In genomic region chr10:42879682-42880081, GRCm38 (mm10) we compare ENCODE assay signal across 26 mouse cellular contexts. TPM values are rescaled to one million over a fixed set of nuclear protein-coding genes. Genes with fewer than 3 reads are reported as not detected.
DNase-seq lines count a peak whose midpoint lies in the region; ATAC-seq and TF ChIP-seq lines count a peak whose summit lies in the region.
"Had no signal": no experiment of that assay in that cellular context is flagged by ENCODE, and none has a peak within 500 bp of the region (broad histone marks: within the 10 kb centered on the region; RNA-seq: fewer than 3 reads in every experiment).

No protein-coding gene starts in this region.

- H3K9me3 ChIP-seq in kidney, embryonic 15.5 days (replicated peaks), result no peaks in the 10 kb centered on the region
- H3K9me3 ChIP-seq in midbrain, embryonic 11.5 days (ENCODE audit: control insufficient read depth, low read length), result no peaks in the 10 kb centered on the region
- no peaks in the 10 kb centered on the region for H3K9me3 ChIP-seq in midbrain, embryonic 10.5 days (replicated peaks)
- no peaks in the 10 kb centered on the region for H3K9me3 ChIP-seq in stomach, embryonic 14.5 days (ENCODE audit: control insufficient read depth, low read depth, low read length)
- no peaks in the 10 kb centered on the region for H3K9me3 ChIP-seq in stomach, postnatal 0 days (ENCODE audit: control insufficient read depth, low read length)
- H3K9me3 ChIP-seq: embryonic facial prominence, embryonic 12.5 days; embryonic facial prominence, embryonic 15.5 days; heart, embryonic 12.5 days; heart, embryonic 15.5 days had no signal

- H3K27ac ChIP-seq in kidney, embryonic 15.5 days, result peak overlapping the region; percentile 56
- H3K27ac ChIP-seq in midbrain, embryonic 11.5 days (ENCODE audit: low read depth, low read length), result no peak overlapping the region
- H3K27ac ChIP-seq in midbrain, embryonic 10.5 days (replicated peaks), result no peak overlapping the region; the same call in 1 of the 2 replicates
- 0 out of 2 replicates have a peak overlapping the region, but pooled peaks have one; percentile 39 for H3K27ac ChIP-seq in stomach, embryonic 14.5 days (ENCODE audit: low read length)
- H3K27ac ChIP-seq in stomach, postnatal 0 days (replicated peaks), result peak overlapping the region; percentile 24; the same call in 1 of the 2 replicates
- H3K27ac ChIP-seq: embryonic facial prominence, embryonic 12.5 days; embryonic facial prominence, embryonic 15.5 days; gastrocnemius, adult 2 months; heart, embryonic 15.5 days had no signal

- no peak for DNase-seq in kidney, adult 11 months
- DNase-seq in midbrain, embryonic 11.5 days (ENCODE audit: low spot score, missing footprints), result peak; percentile 10
- DNase-seq in midbrain, embryonic 10.5 days (ENCODE audit: low spot score), result no peak
- DNase-seq in stomach, postnatal 0 days (ENCODE audit: low spot score), result no peak
- no peak for DNase-seq in layer of hippocampus, adult 8-10 months (ENCODE audit: low spot score in 2 of 2)
- DNase-seq in right cerebral cortex, postnatal 36 days (ENCODE audit: low spot score in 2 of 2), result no peak
- DNase-seq: adrenal gland, adult 2 months; adrenal gland, postnatal 14 days; cerebellum, adult 11 months; cerebellum, adult 2 months; cerebellum, adult 9-11 months; cerebellum, postnatal 25 days; forebrain, postnatal 0 days; gastrocnemius, adult 2 months; gastrocnemius, postnatal 14 days; heart, adult 18-20 months; heart, postnatal 10 days; heart, postnatal 36 days had no signal

- no peak overlapping the region for H3K9ac ChIP-seq in kidney, embryonic 15.5 days
- H3K9ac ChIP-seq in midbrain, embryonic 11.5 days (ENCODE audit: low read length), result no peak overlapping the region
- no peak overlapping the region for H3K9ac ChIP-seq in stomach, embryonic 14.5 days (replicated peaks; ENCODE audit: low read depth, low read length)
- H3K9ac ChIP-seq in stomach, postnatal 0 days (ENCODE audit: low read length), result no peak overlapping the region
- H3K9ac ChIP-seq: embryonic facial prominence, embryonic 12.5 days; embryonic facial prominence, embryonic 15.5 days; forebrain, postnatal 0 days; heart, embryonic 12.5 days; heart, embryonic 15.5 days had no signal

- no peak overlapping the region for H3K4me3 ChIP-seq in kidney, embryonic 15.5 days (replicated peaks)
- H3K4me3 ChIP-seq in midbrain, embryonic 11.5 days (ENCODE audit: low read depth, low read length), result no peak overlapping the region
- no peak overlapping the region for H3K4me3 ChIP-seq in midbrain, embryonic 10.5 days
- no peak overlapping the region for H3K4me3 ChIP-seq in stomach, embryonic 14.5 days (ENCODE audit: low read depth, low read length)
- no peak overlapping the region for H3K4me3 ChIP-seq in stomach, postnatal 0 days (ENCODE audit: low read depth, low read length)
- H3K4me3 ChIP-seq: embryonic facial prominence, embryonic 12.5 days; embryonic facial prominence, embryonic 15.5 days; gastrocnemius, adult 2 months; heart, embryonic 12.5 days; heart, embryonic 15.5 days had no signal

- H3K27me3 ChIP-seq in kidney, embryonic 15.5 days, result 0 out of 2 replicates have a peak, but pooled peaks cover 3% of the 10 kb centered on the region
- no peaks in the 10 kb centered on the region for H3K27me3 ChIP-seq in midbrain, embryonic 11.5 days (ENCODE audit: control insufficient read depth, insufficient read depth, low read length)
- no peaks in the 10 kb centered on the region for H3K27me3 ChIP-seq in midbrain, embryonic 10.5 days (ENCODE audit: low read depth, poor library complexity, severe bottlenecking)
- no peaks in the 10 kb centered on the region for H3K27me3 ChIP-seq in stomach, embryonic 14.5 days (ENCODE audit: control insufficient read depth, insufficient read depth, low read length)
- no peaks in the 10 kb centered on the region for H3K27me3 ChIP-seq in stomach, postnatal 0 days (ENCODE audit: control insufficient read depth, insufficient read depth, low read length)
- H3K27me3 ChIP-seq: embryonic facial prominence, embryonic 12.5 days; embryonic facial prominence, embryonic 15.5 days; heart, embryonic 12.5 days; heart, embryonic 15.5 days had no signal

- no peak for ATAC-seq in kidney, embryonic 15.5 days (replicated peaks; ENCODE audit: low FRiP score)
- ATAC-seq in midbrain, embryonic 11.5 days (ENCODE audit: low FRiP score), result no peak
- no peak; the same call in 1 of the 2 replicates for ATAC-seq in stomach, embryonic 14.5 days (ENCODE audit: insufficient number of reproducible peaks, insufficient read depth, low FRiP score, low read depth)
- ATAC-seq in stomach, postnatal 0 days (ENCODE audit: low FRiP score, low TSS enrichment), result no peak; the same call in 1 of the 2 replicates
- ATAC-seq: CD4-positive, CD25-positive, alpha-beta regulatory T cell, adult 4 months; forebrain, embryonic 14.5 days had no signal

- WGBS in kidney, embryonic 15.5 days, result 74% methylated on average over 5 of the region's 5 CpGs
- 81% methylated on average over 5 of the region's 5 CpGs for WGBS in midbrain, embryonic 11.5 days
- 89% methylated on average over 5 of the region's 5 CpGs for WGBS in midbrain, embryonic 10.5 days
- 53% methylated on average over 5 of the region's 5 CpGs for WGBS in stomach, embryonic 14.5 days
- 39% methylated on average over 5 of the region's 5 CpGs for WGBS in stomach, postnatal 0 days

- no peak for TF ChIP-seq CTCF in stomach, postnatal 0 days (IDR thresholded peaks at IDR 0.05; ENCODE audit: low read depth)

- no peaks in the 10 kb centered on the region for H3K36me3 ChIP-seq in kidney, embryonic 15.5 days
- no peaks in the 10 kb centered on the region for H3K36me3 ChIP-seq in midbrain, embryonic 11.5 days (ENCODE audit: control insufficient read depth, insufficient read depth, low read length)
- H3K36me3 ChIP-seq in midbrain, embryonic 10.5 days, result no peaks in the 10 kb centered on the region
- H3K36me3 ChIP-seq in stomach, embryonic 14.5 days (ENCODE audit: control insufficient read depth, insufficient read depth, low read length), result no peaks in the 10 kb centered on the region
- H3K36me3 ChIP-seq in stomach, postnatal 0 days (ENCODE audit: control insufficient read depth, insufficient read depth, low read length), result no peaks in the 10 kb centered on the region
- H3K36me3 ChIP-seq: embryonic facial prominence, embryonic 12.5 days; embryonic facial prominence, embryonic 15.5 days; heart, embryonic 12.5 days; heart, embryonic 15.5 days had no signal

- no peak overlapping the region for H3K4me2 ChIP-seq in kidney, embryonic 15.5 days
- H3K4me2 ChIP-seq in midbrain, embryonic 11.5 days, result no peak overlapping the region
- H3K4me2 ChIP-seq in stomach, embryonic 14.5 days (replicated peaks; ENCODE audit: low read depth, low read length), result no peak overlapping the region
- no peak overlapping the region for H3K4me2 ChIP-seq in stomach, postnatal 0 days (replicated peaks; ENCODE audit: low read depth)
- H3K4me2 ChIP-seq: embryonic facial prominence, embryonic 12.5 days; embryonic facial prominence, embryonic 15.5 days; heart, embryonic 12.5 days; heart, embryonic 15.5 days had no signal

- no peaks in the 10 kb centered on the region for H3K4me1 ChIP-seq in kidney, embryonic 15.5 days
- no peaks in the 10 kb centered on the region; the same call in 1 of the 2 replicates for H3K4me1 ChIP-seq in midbrain, embryonic 11.5 days (ENCODE audit: control insufficient read depth, insufficient read depth, low read length)
- no peaks in the 10 kb centered on the region for H3K4me1 ChIP-seq in midbrain, embryonic 10.5 days
- H3K4me1 ChIP-seq in stomach, embryonic 14.5 days (ENCODE audit: control insufficient read depth, insufficient read depth, low read length), result peaks cover 3% of the 10 kb centered on the region; the same call in 1 of the 2 replicates
- H3K4me1 ChIP-seq in stomach, postnatal 0 days (replicated peaks; ENCODE audit: control insufficient read depth, insufficient read depth), result no peaks in the 10 kb centered on the region
- H3K4me1 ChIP-seq: embryonic facial prominence, embryonic 12.5 days; embryonic facial prominence, embryonic 15.5 days had no signal

- TF ChIP-seq EP300 in stomach, postnatal 0 days (optimal IDR thresholded peaks at IDR 0.05), result no peak

RNA-seq across cellular contexts. Expression of gene Scml4, which starts 19.5 kb away (rescaled TPM):
- polyA plus RNA-seq in kidney, embryonic 15.5 days (2015; fragmentation: Nextera tagmentation; extraction: Ambion mirVana), result 1.4 and 1.5 TPM in 2 replicates
- 1.1 and 1.4 TPM in 2 replicates for polyA plus RNA-seq in midbrain, embryonic 11.5 days (2014; fragmentation: Nextera tagmentation; extraction: Ambion mirVana)
- polyA plus RNA-seq in midbrain, embryonic 10.5 days (2016; fragmentation: Nextera tagmentation; extraction: Ambion mirVana), result 0.17 and 0.97 TPM in 2 replicates
- 4.7 and 5.4 TPM in 2 replicates for polyA plus RNA-seq in stomach, embryonic 14.5 days (2014; fragmentation: Nextera tagmentation; extraction: Ambion mirVana)
- polyA plus RNA-seq in stomach, postnatal 0 days (2015; fragmentation: Nextera tagmentation; extraction: Ambion mirVana), result 5.1 and 5.4 TPM in 2 replicates
- total RNA-seq in layer of hippocampus, adult 8-10 months (2022), result 1 to 10 TPM; 3.7 to 5.3 (median 4.6) TPM

Comparison
In these comparisons a context has a peak if more than half of its experiments do, and no peak if none do; other contexts are left out.
1. H3K27ac ChIP-seq: peak in kidney, embryonic 15.5 days (single experiment), stomach, embryonic 14.5 days (single experiment) and stomach, postnatal 0 days (single experiment); none in midbrain, embryonic 11.5 days (single experiment) and midbrain, embryonic 10.5 days (single experiment).